Mouse (Mus musculus) cortical plate, adult 2 months (tissue): ENCODE measurements around the gene Rap1gap.

Source experiments
- CTCF ChIP-seq: fragments of 200-500 bp; IDR thresholded peaks from 2 replicates; pipeline ENCODE4 v1.5.1; 2011; ENCODE audit warnings: mild to moderate bottlenecking, control low read depth, low read length; ENCODE audit not compliant: insufficient read depth; ENCODE audit errors: extremely low read depth
- POLR2A ChIP-seq: fragments of 200-500 bp; IDR thresholded peaks from 2 replicates; pipeline ENCODE4 v1.6.1; 2011; ENCODE audit warnings: mild to moderate bottlenecking, low read length, control low read depth; ENCODE audit not compliant: insufficient read depth; ENCODE audit errors: extremely low read depth

DNA sequence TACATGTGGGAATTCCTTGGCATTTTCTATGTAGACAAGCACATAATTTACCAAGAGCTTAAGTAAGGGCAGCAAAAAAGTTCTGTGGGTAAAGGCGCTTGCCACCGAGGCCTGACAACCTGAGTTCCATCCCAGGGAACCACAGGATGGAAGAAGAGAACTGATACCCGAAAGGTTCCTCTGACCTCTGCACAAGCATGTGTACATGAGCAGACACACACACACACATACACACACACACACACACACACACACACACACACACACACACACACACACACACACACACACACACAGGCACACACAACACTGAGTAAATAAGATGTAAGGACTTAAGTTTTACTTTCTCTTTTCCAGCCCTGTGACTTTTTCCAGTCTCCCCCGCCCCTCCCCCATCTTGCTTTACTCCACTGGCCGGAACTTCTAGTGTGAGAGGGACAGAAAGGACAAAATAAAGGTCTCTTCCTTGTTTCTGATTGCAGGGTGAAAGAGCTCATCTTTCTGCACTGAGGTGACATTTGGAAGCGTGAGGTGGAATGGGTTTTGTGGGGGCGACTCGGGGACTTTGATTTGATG is 99.5 kb downstream of the Rap1gap start:
- TF ChIP-seq POLR2A (no peak), CTCF (no peak)
